Mouse (Mus musculus) stomach, postnatal 0 days (tissue): Measurements from ENCODE around the gene Pparg.

Experiments
- CTCF ChIP-seq: IDR thresholded peaks from 2 replicates; pipeline ENCODE4 v1.5.1; 2016; ENCODE audit warnings: antibody characterized with exemption, low read depth, mild to moderate bottlenecking, moderate library complexity
- EP300 ChIP-seq: optimal IDR thresholded peaks from 2 replicates; pipeline ENCODE3; 2016; ENCODE audit warnings: antibody characterized with exemption

DNA sequence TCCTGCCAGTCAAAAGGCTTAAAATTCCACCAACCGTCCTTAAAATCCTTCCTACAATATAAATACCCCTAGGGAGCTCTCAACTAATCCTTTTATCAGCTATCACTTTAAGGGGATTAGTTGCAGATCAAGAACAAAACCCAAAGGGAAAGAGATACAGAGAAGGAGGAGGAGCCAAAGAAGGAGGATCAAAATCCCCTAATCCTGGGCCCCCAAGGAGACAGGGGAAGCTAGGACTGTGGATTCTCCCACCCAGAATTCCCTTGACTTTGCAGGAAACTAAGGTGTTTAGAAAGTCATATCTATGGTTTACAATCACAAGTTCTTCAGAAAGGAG, 120.2 kb downstream of the Pparg start:
- TF ChIP-seq CTCF = no peak
- no peak for TF ChIP-seq EP300
